Mouse (Mus musculus) E14TG2a.4 (cell line): ENCODE results near the gene Tent5b.

Source experiments
- CTCF ChIP-seq: conservative IDR thresholded peaks from 2 replicates; pipeline ENCODE4 v1.5.1; 2014; ENCODE audit warnings: low read length
- NANOG ChIP-seq: IDR thresholded peaks from 2 replicates; pipeline ENCODE4 v1.6.1; 2014; ENCODE audit warnings: borderline replicate concordance, low read length, mixed read lengths
- POU5F1 ChIP-seq: IDR thresholded peaks from 2 replicates; pipeline ENCODE4 v1.6.1; 2014; ENCODE audit warnings: low read length, borderline replicate concordance

DNA sequence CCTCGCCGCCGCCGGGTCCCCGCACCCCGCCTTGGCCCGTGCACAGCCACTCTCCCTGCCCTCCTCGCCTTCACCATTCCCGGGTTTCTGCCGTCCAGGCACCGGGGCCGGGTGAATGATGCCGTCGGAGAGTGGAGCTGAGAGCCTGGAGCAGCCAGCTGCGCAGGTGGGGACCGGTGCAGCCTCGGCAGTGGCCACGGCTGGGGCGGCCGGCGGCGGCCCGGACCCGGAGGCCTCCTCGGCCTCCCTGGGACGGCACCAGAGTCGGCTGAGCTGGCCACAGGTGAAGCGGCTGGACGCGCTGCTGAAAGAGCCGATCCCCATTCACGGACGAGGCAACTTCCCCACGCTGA, 229 bp downstream of the Tent5b start:
- TF ChIP-seq CTCF: no peak
- TF ChIP-seq NANOG: no peak
- TF ChIP-seq POU5F1: no peak
